Mouse (Mus musculus) kidney, postnatal 4 days (tissue): Measurements from ENCODE around the gene Serpinb6a.
"Not testable (repeated sequence)": the region's sequence is repeated elsewhere in the genome, so short reads cannot be mapped to it uniquely, and the experiment has no call there.

Experiments used
- DNase-seq, 2 experiments: peaks; one replicate each; pipeline ENCODE4 v3.0.0; 2021; ENCODE audit warnings: mixed read lengths in 2 of 2

The Serpinb6a gene

DNA sequence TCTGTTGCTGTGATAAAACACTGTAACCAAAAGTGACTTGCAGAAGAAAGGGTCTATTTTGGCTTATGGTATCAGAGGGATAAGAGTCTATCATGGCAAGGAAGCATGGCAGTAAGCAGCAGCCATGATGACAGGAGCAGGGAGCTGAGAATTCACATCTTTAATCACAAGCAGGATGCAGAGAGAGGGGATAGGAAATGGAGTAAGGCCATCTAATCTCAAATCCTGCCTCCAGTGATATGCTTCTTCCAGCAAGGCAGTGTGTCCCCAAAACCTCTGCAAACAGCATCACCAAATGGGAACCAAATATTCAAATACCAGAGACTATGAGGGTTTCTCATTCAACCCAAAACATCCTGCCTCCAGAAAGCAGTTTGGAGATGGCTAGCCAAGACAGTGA, 36.0 kb downstream of the Serpinb6a start:
- no peak for DNase-seq

DNA sequence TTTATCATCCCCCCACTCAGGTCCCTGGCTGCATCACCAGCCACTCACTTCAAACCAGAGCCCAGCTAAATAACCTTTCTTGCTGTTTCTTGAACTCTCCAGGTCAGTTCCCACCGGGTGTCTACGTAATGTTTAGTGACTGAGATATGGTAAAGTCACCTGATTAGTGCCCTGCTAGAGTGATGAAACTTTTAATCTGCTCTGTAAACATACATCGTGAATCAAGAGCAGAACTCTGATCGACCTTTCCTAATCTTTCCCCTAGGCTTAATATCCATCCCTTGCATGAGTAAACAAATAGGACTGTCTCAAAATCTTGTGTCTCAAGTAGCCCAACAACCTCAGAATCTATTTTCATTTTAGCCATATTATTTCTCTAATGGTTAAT, 36.6 kb downstream of the Serpinb6a start:
- no peak for DNase-seq

DNA sequence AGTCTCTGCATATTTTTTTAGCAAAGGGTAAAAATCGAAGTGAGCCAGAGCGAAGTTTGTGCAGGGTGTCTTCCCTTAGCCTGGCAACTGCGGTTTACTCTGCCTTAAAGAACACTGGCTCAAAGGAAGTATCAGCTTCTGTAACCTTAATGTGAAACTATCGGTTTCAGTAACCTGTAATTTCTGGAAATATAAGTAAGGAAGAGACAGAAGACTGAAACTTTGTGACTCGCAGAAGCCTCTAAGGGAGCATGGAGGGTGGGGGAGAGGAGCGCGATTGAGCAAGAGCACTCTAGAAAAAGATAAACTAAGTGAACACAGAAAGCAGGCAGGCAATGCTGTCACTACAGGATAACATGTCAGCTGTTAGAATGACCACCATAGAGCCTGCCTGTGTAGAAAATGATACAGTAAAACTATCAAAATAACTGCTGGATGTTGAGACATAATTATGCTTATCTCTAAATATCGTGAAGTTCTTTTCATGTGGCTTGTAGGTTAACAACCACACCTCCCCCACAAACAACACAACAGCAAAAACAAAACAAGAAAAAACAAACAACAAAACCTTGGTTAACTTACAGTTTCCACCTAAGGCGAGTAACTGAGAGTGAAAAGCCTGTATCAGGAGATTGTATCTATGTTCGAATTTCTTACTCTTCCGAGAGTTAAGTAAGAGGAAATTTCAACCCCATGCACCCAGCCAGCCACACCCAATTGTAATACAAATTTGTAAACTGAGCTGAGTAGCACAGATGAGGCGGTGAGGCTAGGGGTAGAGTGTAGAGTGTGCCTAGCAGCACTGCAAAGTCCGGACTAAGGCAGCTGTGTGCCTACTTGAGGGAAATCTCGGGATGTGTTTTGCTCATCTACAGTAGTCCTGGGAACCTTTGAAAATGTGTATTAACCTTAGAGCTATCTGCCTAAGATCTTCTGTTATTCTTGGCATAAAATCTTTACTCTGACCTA, 37.3 kb downstream of the Serpinb6a start:
- peak in 1 of 2 experiments; percentile 8 for DNase-seq

DNA sequence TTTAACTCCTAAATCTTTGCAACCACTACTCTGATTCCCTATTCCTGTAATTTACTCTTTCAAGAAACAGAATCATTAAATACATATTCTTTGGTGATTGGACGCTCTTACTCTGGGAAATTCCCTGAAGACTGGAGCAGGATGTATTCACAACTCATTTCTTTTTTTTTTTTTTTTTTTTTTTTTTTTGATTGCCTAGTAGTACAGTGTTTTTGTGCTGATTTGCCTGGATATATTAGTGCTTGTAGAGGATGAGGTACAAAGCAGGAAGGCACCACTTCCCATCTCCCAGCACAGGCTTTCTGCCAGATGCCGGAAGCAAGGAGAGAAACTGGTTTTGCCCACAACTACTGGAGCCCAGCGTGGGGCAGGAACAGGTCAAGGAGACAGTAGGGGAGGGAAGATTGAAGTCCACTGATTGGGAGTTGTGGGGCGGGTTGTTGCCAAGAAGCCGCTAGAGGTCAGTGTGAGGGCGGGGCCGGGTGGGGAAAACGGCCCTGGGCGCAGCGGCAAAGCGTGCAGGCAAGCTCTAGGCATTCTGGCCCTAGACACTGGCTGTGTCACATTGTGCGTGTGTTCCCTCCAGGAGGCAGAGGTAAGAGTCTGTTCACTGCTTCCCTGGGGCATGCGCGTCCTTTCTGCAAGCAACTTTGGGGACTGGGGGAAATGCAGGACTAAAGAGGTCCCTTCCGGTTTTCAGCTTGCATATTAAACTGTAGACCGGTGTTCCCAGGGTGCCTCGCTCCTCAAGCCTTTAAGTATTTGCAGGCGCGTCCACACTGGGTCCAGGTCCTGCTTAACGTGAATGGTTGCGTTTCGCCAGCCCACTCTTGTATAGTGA, 38.2 kb downstream of the Serpinb6a start, which contains the start of gene Nqo2:
Gene Nqo2 (plus strand): TSS at position 482 of the 841 bp plus-strand sequence.
- DNase-seq, result peak; percentile 78 to 86

DNA sequence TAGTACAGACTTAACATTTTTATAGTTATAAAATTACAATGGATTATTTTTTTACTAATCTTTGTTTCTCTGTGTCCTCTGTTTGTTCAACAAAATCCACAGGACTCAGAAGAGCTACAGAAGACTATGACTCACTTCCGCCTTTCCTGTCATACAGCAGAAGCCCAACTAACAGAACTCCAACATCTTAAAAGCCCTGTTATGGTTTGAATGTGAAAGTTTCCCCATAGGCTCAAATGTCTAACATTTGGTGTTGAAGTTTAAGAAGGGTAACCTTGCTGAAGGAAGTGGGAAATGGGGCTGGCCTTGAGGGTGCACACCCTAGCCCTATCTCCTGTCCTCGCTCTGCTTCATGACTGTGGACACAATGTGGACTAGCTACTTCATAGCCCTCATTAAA, 42.8 kb downstream of the Serpinb6a start:
- DNase-seq, result no peak

DNA sequence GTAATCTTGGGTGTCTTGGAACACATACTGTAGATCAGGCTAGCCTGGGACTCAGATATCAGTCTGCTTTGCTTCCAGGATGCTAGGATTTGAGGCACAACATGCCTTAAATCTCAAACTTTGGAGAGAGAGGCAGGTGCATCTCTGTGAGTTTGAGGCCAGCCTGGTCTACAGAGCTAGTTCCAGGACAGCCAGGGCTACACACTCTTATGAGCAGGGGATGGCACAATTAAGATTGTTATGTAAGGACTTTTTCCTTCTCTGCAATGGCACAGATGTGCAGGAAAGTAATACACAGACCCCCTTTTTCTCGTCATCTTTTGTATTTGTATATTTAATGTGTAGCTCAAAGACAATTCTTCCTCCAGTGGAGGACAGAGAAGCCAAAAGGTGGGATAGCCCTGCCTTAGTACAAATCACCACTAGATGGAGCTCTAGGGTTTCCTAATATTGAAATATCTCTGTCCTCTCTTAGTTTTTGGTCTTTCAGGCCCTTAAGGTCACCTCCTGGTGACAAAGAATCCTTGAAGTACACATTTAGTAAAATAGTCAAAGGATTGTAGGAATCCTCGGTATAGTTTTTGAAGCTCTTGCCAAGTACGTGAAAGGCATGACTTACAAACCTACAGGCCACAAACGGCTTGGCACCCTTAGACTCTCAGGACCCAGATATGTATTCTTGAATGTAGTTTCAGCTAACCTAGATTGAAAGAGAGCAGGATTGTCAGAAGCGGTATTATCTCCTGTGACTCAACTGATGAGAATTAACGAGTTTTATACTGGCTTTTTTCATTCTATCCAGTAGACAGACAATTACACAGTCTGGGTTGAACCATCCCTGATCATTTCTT, 45.8 kb downstream of the Serpinb6a start:
- DNase-seq, result no peak

DNA sequence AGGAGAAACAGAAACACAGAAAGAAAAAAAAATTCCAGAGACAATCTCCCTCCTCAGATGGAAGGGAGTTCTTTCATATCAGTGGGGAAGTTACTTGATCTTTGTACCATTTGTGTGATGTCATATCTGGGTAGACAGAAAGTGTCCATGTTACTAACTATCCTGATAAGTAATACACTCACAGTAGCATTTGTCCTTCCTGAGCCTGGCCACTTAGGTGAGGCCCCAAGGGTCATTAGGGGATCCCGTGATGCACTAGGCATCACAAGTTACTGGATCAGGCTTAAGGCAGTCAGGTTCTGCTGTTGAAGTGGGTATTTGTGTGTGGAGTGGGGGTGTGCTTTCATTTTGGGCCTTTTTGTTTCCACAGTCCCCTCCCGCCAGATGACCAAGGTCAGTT, 49.6 kb downstream of the Serpinb6a start:
- DNase-seq, result no peak

DNA sequence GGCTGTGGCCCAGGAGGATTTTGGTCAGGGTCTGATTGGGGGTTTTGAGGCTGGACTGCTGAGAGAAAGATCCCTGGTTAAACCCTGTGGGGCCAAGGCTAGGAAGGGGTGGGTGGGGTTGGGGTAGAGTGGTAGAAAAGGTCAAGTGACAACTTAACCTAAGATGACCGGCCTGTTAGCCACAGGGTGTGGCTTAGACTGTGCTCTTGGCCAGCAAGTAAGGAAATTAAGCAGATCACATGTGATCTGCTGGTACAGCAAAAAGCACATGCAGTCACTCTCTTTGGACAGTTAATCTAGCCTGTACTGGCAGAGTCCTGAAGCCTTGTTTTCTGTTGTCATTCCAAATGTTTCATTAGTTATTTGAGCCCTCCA, 50.5 kb downstream of the Serpinb6a start:
- no peak for DNase-seq

DNA sequence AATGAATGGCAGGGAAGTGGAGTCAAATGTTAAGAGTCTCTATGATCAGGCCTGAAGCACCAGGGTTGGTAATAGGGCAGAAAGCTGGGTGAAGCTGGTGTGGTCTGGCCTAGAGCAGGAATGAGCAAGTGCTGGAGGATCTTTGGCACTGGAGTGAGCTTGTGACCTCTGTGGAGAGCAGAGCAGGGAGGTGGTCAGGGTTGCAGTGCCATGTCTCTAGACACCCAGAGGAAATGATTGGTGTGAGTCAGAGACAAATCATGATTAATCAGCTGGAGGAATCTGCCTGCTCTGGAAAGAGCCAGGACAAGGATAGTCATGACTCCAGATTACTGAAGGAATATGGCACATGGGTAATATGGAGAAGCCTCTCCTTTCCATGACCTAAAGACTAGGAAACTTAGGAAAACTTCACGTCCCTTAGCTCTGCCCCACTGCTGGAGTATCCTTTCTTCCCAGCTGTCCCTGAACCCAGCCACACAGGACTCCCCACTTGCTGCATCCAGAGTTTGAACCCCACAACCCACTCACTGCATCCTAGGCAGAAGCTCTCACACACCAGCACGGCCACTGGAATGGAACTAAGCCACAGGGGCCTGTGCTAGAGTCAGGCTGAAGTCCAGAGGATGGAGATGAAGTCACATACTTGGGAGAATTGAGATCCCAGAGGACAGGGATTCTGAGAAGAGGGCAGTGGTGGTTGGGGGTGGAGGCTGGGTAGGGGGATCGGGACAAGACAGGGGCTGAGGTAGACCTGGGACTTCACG, 51.1 kb downstream of the Serpinb6a start:
- DNase-seq, result no peak

DNA sequence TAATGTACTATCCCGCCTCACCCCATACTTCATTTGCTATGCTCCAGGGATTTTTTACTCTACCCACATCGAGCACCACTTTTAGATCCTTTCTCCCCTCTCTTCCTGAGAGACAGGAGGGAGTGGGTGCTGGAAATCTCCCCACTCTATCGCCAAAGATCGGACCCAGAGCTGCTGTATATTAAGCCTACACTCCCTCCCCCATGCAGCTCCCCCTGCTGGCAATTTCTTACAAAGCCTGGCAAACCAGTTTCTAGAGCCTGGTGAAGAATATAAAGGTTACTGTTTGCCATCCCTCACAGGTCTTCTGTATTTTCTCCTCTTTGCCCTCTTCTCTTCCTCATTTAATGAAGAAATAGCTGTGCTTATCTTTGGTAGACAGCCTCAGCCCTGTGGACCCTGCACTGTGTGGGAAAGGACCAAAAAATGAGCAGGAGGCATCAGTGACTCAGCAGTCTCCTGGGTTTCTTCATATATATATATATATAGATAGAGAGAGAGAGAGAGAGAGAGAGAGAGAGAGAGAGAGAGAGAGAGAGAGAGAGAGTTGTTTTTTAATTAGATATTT, 60.3 kb downstream of the Serpinb6a start:
- DNase-seq, result peak; percentile 47 to 53

DNA sequence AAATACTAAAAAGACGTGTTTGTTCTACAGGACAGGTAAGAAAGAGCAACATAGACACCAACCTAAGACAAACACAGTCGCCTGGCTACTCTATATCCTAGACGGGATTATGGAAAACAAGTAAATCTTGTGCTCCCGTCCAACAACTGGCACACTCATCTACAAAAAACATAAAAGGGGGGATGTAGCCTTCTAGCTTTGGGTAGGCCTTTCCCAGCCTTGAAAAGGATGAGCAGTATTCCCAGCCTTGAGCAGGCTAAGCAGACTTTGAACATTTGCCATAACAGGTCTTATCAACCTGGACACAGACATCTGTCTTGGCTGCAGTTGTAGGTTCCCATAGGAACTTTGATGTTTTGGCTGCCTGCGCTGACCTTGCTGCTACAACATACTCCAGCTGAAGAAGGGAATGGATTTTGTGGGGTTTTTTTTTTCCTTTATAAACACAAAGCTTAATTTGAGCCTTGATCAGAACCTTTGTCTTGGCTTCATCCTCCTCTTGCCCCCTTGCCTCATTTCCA, 61.2 kb downstream of the Serpinb6a start:
- DNase-seq, result no peak

DNA sequence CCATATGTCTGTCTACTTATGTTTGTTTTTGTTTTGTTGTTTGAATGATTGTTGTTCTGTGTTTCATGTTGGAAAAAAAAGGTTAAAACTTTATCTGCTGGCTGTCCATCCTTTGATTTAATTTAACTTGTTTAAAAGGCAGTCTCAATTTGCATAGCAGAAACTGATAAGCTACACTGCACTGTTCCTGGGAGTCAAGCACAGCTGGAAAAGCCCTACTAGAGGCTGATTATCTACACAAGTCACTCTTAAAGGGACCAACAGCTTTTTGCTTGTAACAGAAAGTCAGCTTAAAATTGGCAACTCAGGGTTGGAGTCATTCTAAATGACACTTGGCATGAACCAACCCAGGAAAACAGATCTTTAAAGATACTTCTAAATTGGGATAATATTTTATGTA, 65.0 kb downstream of the Serpinb6a start:
- not testable (repeated sequence) for DNase-seq

DNA sequence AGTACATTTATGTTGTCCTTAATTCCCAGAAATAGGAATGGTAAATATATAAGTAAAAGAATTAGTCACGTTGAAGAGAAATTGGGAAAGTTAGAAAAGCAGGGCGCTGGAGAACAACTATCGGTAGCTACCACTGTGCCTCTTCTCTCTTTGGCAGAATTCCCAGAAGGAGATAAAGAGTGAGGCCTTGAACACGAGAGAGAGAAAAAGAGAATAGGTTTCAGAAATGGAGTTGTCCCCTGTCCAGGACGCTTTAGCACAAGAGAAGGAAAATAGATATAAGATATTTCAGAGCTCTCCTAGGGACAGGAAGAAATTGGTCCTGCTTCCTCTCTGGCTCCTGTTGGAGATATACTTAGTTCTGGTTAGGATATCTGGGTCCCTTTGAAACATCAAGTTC, 65.4 kb downstream of the Serpinb6a start:
- no peak for DNase-seq

DNA sequence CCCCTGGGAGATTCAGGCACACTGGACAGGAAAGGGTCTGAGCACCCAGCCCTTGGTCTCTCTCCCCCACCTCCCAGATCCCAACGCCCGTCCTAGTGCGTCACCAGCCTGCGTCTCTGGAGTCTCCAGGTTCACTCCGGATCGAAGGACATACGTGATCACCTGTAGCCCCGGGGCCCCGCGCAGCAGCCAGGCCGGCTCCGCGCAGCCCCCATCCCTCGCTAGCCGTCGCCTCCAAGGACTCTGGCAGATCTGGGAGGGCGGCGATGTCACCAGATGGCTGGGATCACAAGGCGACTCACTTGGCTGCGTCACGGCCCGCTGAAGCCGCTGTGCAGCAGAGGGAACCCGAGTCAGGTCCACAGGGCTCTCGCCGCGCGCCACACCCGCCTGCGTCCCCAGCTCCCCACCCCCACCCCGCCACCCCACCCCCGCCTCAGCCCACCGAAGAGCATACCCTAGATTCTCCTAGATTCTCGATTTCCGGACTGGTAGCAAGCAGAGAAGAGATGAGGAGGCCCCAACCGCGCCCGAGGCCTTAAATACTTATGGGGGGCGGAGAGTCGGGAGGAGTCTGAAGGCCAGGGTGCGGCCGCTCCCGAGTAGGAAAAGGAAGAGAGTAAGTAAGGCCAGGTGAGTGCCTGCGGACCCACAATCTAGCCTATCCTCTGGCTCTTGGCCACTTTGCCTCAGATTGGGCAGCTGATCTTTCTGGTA, 67.0 kb downstream of the Serpinb6a start:
- DNase-seq, result peak; percentile 75 to 82

DNA sequence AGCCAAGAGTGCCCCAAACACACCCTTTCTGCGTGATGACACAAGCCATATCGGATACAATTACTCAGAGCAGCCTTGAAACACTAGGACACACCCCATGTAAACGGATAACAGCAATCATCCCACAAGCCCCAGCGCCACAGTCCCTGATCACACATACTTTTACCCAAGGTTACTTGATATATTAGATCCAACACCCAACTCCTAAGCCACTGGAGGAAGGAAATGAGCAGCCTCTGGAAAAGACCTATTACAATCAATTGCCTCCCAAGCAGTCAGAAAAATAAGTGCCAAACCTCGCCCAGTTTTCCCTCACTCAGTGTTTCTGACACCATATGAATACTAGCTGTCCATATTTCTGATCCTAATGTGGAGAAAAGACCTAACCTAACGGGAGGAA, 67.9 kb downstream of the Serpinb6a start:
- no peak for DNase-seq

DNA sequence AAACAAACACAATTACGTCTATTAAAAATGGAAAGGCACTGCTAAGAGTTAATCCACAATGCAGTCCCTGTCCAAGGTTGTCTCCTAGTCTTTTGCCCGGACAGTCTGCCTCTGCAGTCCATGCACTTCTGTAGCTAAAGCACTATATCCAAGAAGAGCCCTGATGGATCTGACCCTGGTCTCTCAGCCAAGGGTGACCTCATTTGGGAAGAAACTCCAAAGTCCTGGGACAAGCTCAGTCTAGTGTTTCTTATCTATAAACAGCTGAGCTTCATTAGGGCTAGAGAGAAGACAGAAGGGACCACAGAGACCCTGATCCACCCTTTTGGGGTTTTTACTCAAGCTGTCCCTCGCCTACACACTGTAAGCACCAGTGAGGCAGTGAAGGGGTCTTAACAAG, 71.7 kb downstream of the Serpinb6a start:
- DNase-seq, result no peak

DNA sequence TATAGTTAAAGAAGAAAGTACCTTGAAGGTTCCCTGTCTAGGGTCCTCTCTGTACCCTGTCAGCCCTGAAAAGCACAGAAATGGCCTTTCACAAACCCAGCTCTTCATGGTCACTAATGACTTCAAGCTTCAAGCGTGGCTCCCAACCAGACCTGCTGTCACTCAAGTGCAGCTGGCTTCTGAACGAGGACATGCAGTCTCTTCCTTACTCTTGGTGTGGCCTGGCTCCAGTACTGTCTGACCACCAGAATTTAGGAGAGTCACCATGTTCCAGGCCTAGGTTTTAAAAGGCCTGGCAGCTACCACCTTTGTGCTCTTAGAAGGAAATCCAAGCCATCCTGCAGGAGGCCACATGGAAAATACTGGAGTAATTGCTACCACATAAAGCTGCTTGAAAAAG, 72.3 kb downstream of the Serpinb6a start:
- no peak for DNase-seq

DNA sequence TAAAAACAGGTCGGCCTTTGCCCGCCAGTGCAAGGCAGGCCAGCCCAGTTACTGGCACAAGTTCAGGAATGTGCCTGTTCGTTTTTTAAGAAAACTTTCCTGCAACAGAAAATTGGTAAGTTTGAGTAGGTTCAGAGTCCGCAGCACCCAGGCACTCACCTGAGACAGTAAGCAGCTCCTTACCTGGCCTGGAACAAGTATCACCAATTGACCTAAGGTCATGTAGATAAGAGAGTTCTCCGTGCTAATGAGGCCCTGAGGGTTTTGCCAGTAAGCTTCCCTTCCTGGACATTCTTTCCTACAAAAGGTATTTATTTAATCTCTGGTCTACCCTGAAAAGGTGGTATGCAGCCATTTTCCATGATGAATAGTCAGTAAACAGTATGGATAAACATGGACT, 80.9 kb downstream of the Serpinb6a start:
- DNase-seq, result no peak

DNA sequence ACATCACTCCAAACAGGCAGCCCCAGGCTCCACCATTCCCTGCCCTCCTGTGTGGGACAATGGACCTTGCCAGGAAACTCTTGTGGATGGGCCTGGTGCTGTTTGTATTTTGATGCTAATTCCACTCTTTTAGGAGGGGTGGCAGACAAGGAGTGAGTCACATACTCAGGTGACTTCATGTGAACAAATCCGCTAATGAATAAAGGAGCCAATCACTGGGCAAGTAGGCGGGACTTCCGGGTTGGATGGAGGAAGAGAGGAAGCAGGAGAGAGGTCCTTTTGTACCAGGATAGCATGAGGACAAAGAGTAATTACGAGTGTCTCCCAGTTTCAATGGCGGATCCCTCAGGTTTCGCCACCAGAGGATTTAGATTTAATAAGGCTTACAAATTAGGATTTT, 81.6 kb downstream of the Serpinb6a start:
- no peak for DNase-seq

DNA sequence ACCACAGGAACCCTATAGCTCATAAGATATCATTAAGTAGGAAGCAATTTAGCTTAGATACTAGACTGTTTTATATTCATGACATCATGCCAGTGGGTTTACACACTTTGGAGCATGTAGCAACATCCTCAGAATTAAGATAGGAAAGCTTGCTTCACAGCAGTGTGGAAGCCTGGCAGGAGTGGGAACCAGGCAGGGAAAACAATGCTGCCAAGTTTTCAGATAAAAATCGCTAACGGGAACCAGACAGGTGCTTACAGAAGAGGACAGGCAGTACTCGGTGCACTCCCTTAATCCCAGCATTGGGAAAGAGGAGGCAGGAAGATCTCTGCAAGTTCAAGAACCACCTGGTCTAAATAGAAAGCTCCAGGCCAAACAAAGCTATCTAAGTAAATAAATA, 95.8 kb downstream of the Serpinb6a start:
- no peak for DNase-seq
